Mouse (Mus musculus): ENCODE data around the gene Gsto1.

DNA sequence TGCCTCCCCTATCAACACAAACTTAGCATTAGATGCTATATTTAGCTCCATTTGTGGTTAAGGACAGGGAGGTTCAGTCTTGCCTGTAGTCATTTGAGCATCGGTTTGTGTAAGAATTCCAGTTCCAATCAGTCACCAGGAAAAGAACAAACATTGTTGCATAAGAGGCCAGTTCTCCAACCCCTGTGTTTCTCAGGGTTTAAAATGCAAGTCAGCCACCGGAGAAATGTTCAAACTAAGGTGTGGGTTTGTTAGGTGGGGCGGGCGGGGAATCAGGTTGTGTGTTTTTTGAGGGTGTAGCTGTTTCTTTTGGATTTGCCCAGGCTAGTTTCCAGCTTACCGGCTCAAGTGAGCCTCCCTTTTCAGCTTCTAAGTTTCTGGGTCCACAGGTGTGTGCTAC, 20.2 kb upstream of the Gsto1 start:
- TF ChIP-seq GATA1 (IDR thresholded peaks at IDR 0.05; ENCODE audit: low read length): no peak
- TF ChIP-seq TAL1 (IDR thresholded peaks at IDR 0.05; ENCODE audit: low read length): no peak

All from erythroblast, embryonic 14.5 days (primary cell).